Mouse (Mus musculus) heart, postnatal 0 days (tissue): ENCODE data around the gene Tmem86a. TPM values are rescaled to one million over a fixed set of nuclear protein-coding genes. Genes with fewer than 3 reads are reported as not detected.

Source experiments
- ATAC-seq: fragments of 200-750 bp; cut with Nextera tagmentation; 2 replicates; pipeline ENCODE4 v1.8.0; 2017; ENCODE audit warnings: low read depth, moderate number of reproducible peaks, moderate library complexity; ENCODE audit not compliant: insufficient read depth
- DNase-seq: peaks from one replicate; pipeline ENCODE4 v3.0.0-alpha.2; 2016; ENCODE audit warnings: low spot score
- H3K27ac ChIP-seq: fragments of 300-500 bp; sonication (generic); 2 replicates; pipeline ENCODE4 v1.5.1; 2014; ENCODE audit warnings: low read depth, mild to moderate bottlenecking
- H3K27me3 ChIP-seq: fragments of 300-500 bp; sonication (generic); 2 replicates; pipeline ENCODE4 v1.6.1; 2014; ENCODE audit warnings: low read length, mixed read lengths; ENCODE audit not compliant: control insufficient read depth, insufficient read depth
- H3K36me3 ChIP-seq: fragments of 300-500 bp; sonication (generic); replicated peaks from 2 replicates; pipeline ENCODE4 v1.6.1; 2014; ENCODE audit warnings: low read length, mixed read lengths; ENCODE audit not compliant: control insufficient read depth, insufficient read depth
- H3K4me1 ChIP-seq: fragments of 300-500 bp; sonication (generic); 2 replicates; pipeline ENCODE4 v1.6.1; 2014; ENCODE audit warnings: antibody characterized with exemption; ENCODE audit not compliant: control insufficient read depth, insufficient read depth
- H3K4me2 ChIP-seq: fragments of 300-500 bp; sonication (generic); 2 replicates; pipeline ENCODE4 v1.6.1; 2014; ENCODE audit warnings: low read depth, mild to moderate bottlenecking, low read length, moderate library complexity
- H3K4me3 ChIP-seq: fragments of 300-500 bp; sonication (generic); 2 replicates; pipeline ENCODE4 v1.5.1; 2014; ENCODE audit warnings: low read depth, low read length
- H3K9ac ChIP-seq: fragments of 300-500 bp; sonication (generic); replicated peaks from 2 replicates; pipeline ENCODE4 v1.6.1; 2014; ENCODE audit warnings: low read depth, low read length, mixed read lengths
- H3K9me3 ChIP-seq: fragments of 300-500 bp; sonication (generic); replicated peaks from 2 replicates; pipeline ENCODE4 v1.6.1; 2016; ENCODE audit warnings: low read length; ENCODE audit not compliant: control insufficient read depth
- CTCF ChIP-seq: IDR thresholded peaks from 2 replicates; pipeline ENCODE4 v1.5.1; 2016; ENCODE audit warnings: antibody characterized with exemption, control low read depth, low read depth
- EP300 ChIP-seq: IDR thresholded peaks from 2 replicates; pipeline ENCODE4 v1.6.1; 2016; ENCODE audit warnings: antibody characterized with exemption, low read depth
- WGBS: fragments of 180-500 bp; shearing (Covaris S2); extraction: QIAGEN DNeasy Blood & Tissue Kit; methylation state at CpG from one replicate; pipeline ENCODE4 v1.1.7; 2014; 5-methylcytosine and 5-hydroxymethylcytosine counted together
- polyA plus RNA-seq: library from polyadenylated mRNA; unstranded; fragments of >200 nt; fragmentation: Nextera tagmentation; extraction: Ambion mirVana; gene quantifications from 2 replicates; pipeline ENCODE4 v1.2.1, GENCODE M21; 2015
- total RNA-seq: library from RNA; depleted of rRNA; stranded (reverse); fragments of >200 nt; gene quantifications from 2 replicates; pipeline ENCODE4 v1.2.3, GENCODE M21; 2014; ENCODE audit warnings: low replicate concordance

The Tmem86a gene
- total and polyA plus RNA-seq, 2 experiments from 2014 or later, result 18.5 to 32.0 TPM

DNA sequence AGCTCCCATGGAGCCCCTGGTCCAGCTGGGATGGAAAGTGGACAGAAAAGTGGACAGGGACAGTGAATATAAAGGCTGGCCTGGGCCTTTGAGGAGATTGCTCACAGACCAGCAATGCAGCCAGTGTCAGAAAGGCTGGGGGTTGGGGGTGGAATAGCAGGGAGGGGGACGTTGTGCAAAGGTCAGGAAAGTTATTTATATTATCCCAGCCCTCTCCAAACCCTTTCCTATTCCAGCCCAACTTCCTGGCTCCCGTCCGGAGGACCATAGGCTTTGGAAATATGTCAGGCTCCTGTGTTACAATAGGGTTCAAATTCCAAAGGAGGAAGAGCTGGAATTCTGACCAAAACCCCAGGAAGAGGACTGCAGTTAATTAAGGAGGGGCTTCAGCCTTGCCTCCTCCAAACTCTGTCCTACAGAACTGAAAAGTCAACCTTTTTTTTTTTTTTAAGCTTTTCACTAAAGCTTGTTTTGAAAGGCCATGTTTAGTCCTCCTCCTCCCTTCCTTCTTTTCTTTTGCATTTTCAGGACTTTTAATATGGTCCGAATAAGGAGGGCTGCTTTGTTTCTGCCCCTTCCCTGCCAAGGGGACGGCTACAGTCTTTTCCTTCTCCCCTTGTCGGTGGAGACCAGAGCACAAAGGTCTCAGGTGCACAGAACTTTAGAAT lies 7.4 kb upstream of the Tmem86a start:
- Histone ChIP-seq H3K9ac (no peak overlapping the region), H3K27ac (peak overlapping the region; percentile 77), H3K36me3 (no peaks in the 10 kb centered on the region), H3K4me2 (no peak overlapping the region), H3K4me3 (no peak overlapping the region), H3K9me3 (no peaks in the 10 kb centered on the region), H3K27me3 (no peaks in the 10 kb centered on the region), H3K4me1 (peaks cover 4% of the 10 kb centered on the region; the same call in 1 of the 2 replicates)
- DNase-seq (peak; percentile 45), ATAC-seq (peak; percentile 80)
- 31% methylated on average over 6 of the region's 6 CpGs for WGBS
- TF ChIP-seq CTCF (no peak), EP300 (no peak)

- Histone ChIP-seq H3K36me3 (0 out of 2 replicates have a peak, but pooled peaks cover 3% of the 10 kb centered on the region), H3K4me2 (peak overlapping the region; percentile 70), H3K27ac (peak overlapping the region; percentile 82), H3K4me3 (peak overlapping the region; percentile 59), H3K27me3 (no peaks in the 10 kb centered on the region), H3K9ac (peak overlapping the region; percentile 63), H3K4me1 (peaks cover 34% of the 10 kb centered on the region), H3K9me3 (no peaks in the 10 kb centered on the region)
- ATAC-seq (peak; percentile 57), DNase-seq (no peak)
- TF ChIP-seq EP300 (no peak), CTCF (no peak)
- WGBS, result 1% methylated on average over 25 of the region's 34 CpGs
These were observed 365 bp downstream of the Tmem86a start for GRCm38 (mm10) chr7:47050766-47051165.

GRCm38 (mm10) chr7:47051404-47052151 lies 1.2 kb downstream of the Tmem86a start:
- 0 out of 2 replicates have a peak, but pooled peaks have one; percentile 9 for ATAC-seq
- H3K4me2 ChIP-seq, result peak overlapping the region; percentile 70
- no peaks in the 10 kb centered on the region for H3K9me3 ChIP-seq
- H3K4me1 ChIP-seq, result peaks cover 35% of the 10 kb centered on the region
- TF ChIP-seq EP300, result no peak; the same call in 1 of the 2 replicates
- no peak for TF ChIP-seq CTCF
- no peak for DNase-seq
- no peaks in the 10 kb centered on the region for H3K27me3 ChIP-seq
- H3K36me3 ChIP-seq, result 0 out of 2 replicates have a peak, but pooled peaks cover 3% of the 10 kb centered on the region
- 21% methylated on average over 1 of the region's 2 CpGs for WGBS
- H3K4me3 ChIP-seq, result peak overlapping the region; percentile 59
- H3K27ac ChIP-seq, result peak overlapping the region; percentile 82
- no peak overlapping the region for H3K9ac ChIP-seq

DNA sequence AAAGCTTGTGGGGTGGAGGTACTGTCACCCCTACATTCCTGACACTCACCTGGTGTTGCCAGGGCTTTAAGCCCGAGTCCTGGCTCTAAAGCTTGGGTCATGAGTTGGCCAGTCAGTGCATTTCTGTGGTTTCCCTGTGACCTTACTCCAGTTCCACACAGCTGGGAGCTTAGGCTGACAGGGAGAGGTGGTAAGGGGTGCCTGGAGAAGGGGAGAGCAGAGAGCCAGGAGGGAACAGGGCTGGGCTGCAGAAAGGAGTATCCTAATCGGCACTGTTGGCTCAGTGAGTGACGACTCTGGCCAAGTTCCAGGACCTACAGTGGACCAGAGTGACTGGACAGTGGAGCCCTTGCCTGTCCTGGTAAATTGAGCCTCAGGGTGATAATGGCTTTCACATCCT lies 1.9 kb downstream of the Tmem86a start:
- Histone ChIP-seq H3K4me2 (peak overlapping the region; percentile 70), H3K4me3 (peak overlapping the region; percentile 59; the same call in 1 of the 2 replicates), H3K27me3 (no peaks in the 10 kb centered on the region), H3K27ac (peak overlapping the region; percentile 82), H3K9me3 (no peaks in the 10 kb centered on the region), H3K9ac (0 out of 2 replicates have a peak overlapping the region, but pooled peaks have one; percentile 29), H3K4me1 (peaks cover 35% of the 10 kb centered on the region), H3K36me3 (0 out of 2 replicates have a peak, but pooled peaks cover 3% of the 10 kb centered on the region)
- 1% methylated on average over 3 of the region's 3 CpGs for WGBS
- DNase-seq, result peak; percentile 96
- no peak; the same call in 1 of the 2 replicates for TF ChIP-seq EP300
- TF ChIP-seq CTCF, result no peak
- ATAC-seq, result peak; percentile 30

- TF ChIP-seq EP300, result no peak
- no peak for TF ChIP-seq CTCF
- Histone ChIP-seq H3K27me3 (no peaks in the 10 kb centered on the region), H3K4me3 (no peak overlapping the region), H3K9me3 (no peaks in the 10 kb centered on the region), H3K27ac (no peak overlapping the region), H3K4me2 (no peak overlapping the region), H3K4me1 (peaks cover 35% of the 10 kb centered on the region), H3K9ac (no peak overlapping the region), H3K36me3 (0 out of 2 replicates have a peak, but pooled peaks cover 3% of the 10 kb centered on the region)
- 80% methylated on average over 15 of the region's 15 CpGs for WGBS
- DNase-seq, result no peak
- ATAC-seq, result no peak
These were observed 2.9 kb downstream of the Tmem86a start for GRCm38 (mm10) chr7:47053287-47053686.
